Mouse (Mus musculus) adrenal gland, postnatal 36 days (tissue): ENCODE results near the gene Hoxb2. TPM values are rescaled to one million over a fixed set of nuclear protein-coding genes. Genes with fewer than 3 reads are reported as not detected.

Experiments
- DNase-seq, 2 experiments: peaks; one replicate each; pipeline ENCODE4 v3.0.0; 2021; ENCODE audit warnings: mixed read lengths in 1 of 2
- long read RNA-seq, 2 experiments: library from polyadenylated mRNA; stranded (forward); transcript quantifications; one replicate each; pipeline ENCODE4 v2.0.0; 2021; ENCODE audit warnings: borderline sequencing depth in 2 of 2
- total RNA-seq, 2 experiments: library from RNA; stranded (reverse); gene quantifications; 2 replicates each; pipeline ENCODE4 v1.2.3; 2021

The Hoxb2 gene
- 10 to 100 TPM; 20.0 to 21.8 TPM for total RNA-seq
- long read RNA-seq, experiment 1, transcript Hoxb2-201 (2 exons, 1,628 nt), result major isoform, 29 of 40 reads
- long read RNA-seq, experiment 1, transcript Hoxb2-202 (1 exons, 3,134 nt), result minor isoform, 10 of 40 reads
- long read RNA-seq, experiment 1, partial matches to known transcripts, result 0 of 40 reads
- long read RNA-seq, experiment 1, other reads (novel, unspliced or antisense), result 1 of 40 reads
- long read RNA-seq, experiment 2, transcript Hoxb2-201 (2 exons, 1,628 nt), result major isoform, 14 of 17 reads
- long read RNA-seq, experiment 2, partial matches to known transcripts, result 0 of 17 reads
- long read RNA-seq, experiment 2, other reads (novel, unspliced or antisense), result 0 of 17 reads

- DNase-seq, result no peak
Measured at GRCm38 (mm10) chr11:96350341-96350624, at the start of gene Hoxb2. Gene Hoxb2, plus strand, starts transcription at chr11:96350525.

GRCm38 (mm10) chr11:96301064-96301431, 49.3 kb upstream of the Hoxb2 start:
- no peak for DNase-seq

GRCm38 (mm10) chr11:96301837-96302236, 48.5 kb upstream of the Hoxb2 start:
- DNase-seq, result peak; percentile 90 to 93

GRCm38 (mm10) chr11:96302381-96303150, 47.8 kb upstream of the Hoxb2 start:
- no peak for DNase-seq

GRCm38 (mm10) chr11:96303151-96304099, 46.9 kb upstream of the Hoxb2 start, which contains the start of gene Hoxb5:
Gene Hoxb5, plus strand, starts transcription at chr11:96303336.
- DNase-seq, result peak; percentile 92

GRCm38 (mm10) chr11:96304381-96305195, 45.7 kb upstream of the Hoxb2 start:
- no peak for DNase-seq

- no peak for DNase-seq
Measured at GRCm38 (mm10) chr11:96305505-96306182, 44.7 kb upstream of the Hoxb2 start.

- no peak for DNase-seq
Measured at GRCm38 (mm10) chr11:96306183-96306907, 44.0 kb upstream of the Hoxb2 start.

- no peak for DNase-seq
Measured at GRCm38 (mm10) chr11:96306908-96307269, 43.4 kb upstream of the Hoxb2 start.

GRCm38 (mm10) chr11:96308763-96309162, 41.6 kb upstream of the Hoxb2 start:
- DNase-seq, result no peak

- no peak for DNase-seq
Measured at GRCm38 (mm10) chr11:96309288-96309687, 41.0 kb upstream of the Hoxb2 start.

- DNase-seq, result no peak
Measured at GRCm38 (mm10) chr11:96310183-96310938, 40.0 kb upstream of the Hoxb2 start.

- DNase-seq, result peak; percentile 62 to 68
Measured at GRCm38 (mm10) chr11:96311097-96311496, 39.2 kb upstream of the Hoxb2 start.

GRCm38 (mm10) chr11:96311520-96312417, 38.6 kb upstream of the Hoxb2 start:
- DNase-seq, result peak; percentile 81 to 82

GRCm38 (mm10) chr11:96313134-96313533, 37.2 kb upstream of the Hoxb2 start:
- no peak for DNase-seq

- DNase-seq, result no peak
Measured at GRCm38 (mm10) chr11:96313806-96314428, 36.4 kb upstream of the Hoxb2 start.

GRCm38 (mm10) chr11:96314671-96315343, 35.5 kb upstream of the Hoxb2 start:
- peak; percentile 72 to 78 for DNase-seq
